Mouse (Mus musculus): ENCODE data around the gene Ulk4. TPM values are rescaled to one million over a fixed set of nuclear protein-coding genes. Genes with fewer than 3 reads are reported as not detected.

Ulk4 gene
- polyA plus RNA-seq, 1 experiment from 2014 or later = 23.2 TPM

- Histone ChIP-seq H3K27me3 (ENCODE audit: insufficient read depth, low read length) (no peaks in the 10 kb centered on the region), H3K36me3 (replicated peaks; ENCODE audit: insufficient read depth, low read length) (0 out of 2 replicates have a peak, but pooled peaks cover 3% of the 10 kb centered on the region), H3K27ac (ENCODE audit: low read depth) (no peak overlapping the region), H3K9me3 (ENCODE audit: low read length) (no peaks in the 10 kb centered on the region), H3K9ac (replicated peaks) (no peak overlapping the region), H3K4me1 (ENCODE audit: insufficient read depth) (peaks cover 37% of the 10 kb centered on the region), H3K4me2 (ENCODE audit: low read depth, low read length) (no peak overlapping the region), H3K4me3 (ENCODE audit: low read depth, low read length) (no peak overlapping the region)
- DNase-seq = no peak
- TF ChIP-seq CTCF (IDR thresholded peaks at IDR 0.05; ENCODE audit: low read depth) = peak; percentile 53
- no peak for TF ChIP-seq EP300 (IDR thresholded peaks at IDR 0.05; ENCODE audit: low read depth)
- 75% methylated on average over 7 of the region's 8 CpGs for WGBS (ENCODE audit: insufficient replicate concordance)
- no peak for ATAC-seq
These were observed 25.5 kb upstream of the Ulk4 start for GRCm38 (mm10) chr9:121302543-121302942.

- Histone ChIP-seq H3K27me3 (ENCODE audit: insufficient read depth, low read length) (peaks cover 7% of the 10 kb centered on the region; the same call in 1 of the 2 replicates), H3K9me3 (ENCODE audit: low read length) (no peaks in the 10 kb centered on the region), H3K4me1 (ENCODE audit: insufficient read depth) (peaks cover 41% of the 10 kb centered on the region), H3K4me3 (ENCODE audit: low read depth, low read length) (no peak overlapping the region), H3K27ac (ENCODE audit: low read depth) (no peak overlapping the region), H3K9ac (replicated peaks) (no peak overlapping the region), H3K36me3 (replicated peaks; ENCODE audit: insufficient read depth, low read length) (no peaks in the 10 kb centered on the region), H3K4me2 (ENCODE audit: low read depth, low read length) (peak overlapping the region; percentile 46)
- TF ChIP-seq EP300 (IDR thresholded peaks at IDR 0.05; ENCODE audit: low read depth) = no peak
- peak; percentile 35 for TF ChIP-seq CTCF (IDR thresholded peaks at IDR 0.05; ENCODE audit: low read depth)
- no peak for ATAC-seq
- no peak for DNase-seq
- 75% methylated on average over 22 of the region's 22 CpGs for WGBS (ENCODE audit: insufficient replicate concordance)
These were observed 24.3 kb upstream of the Ulk4 start for GRCm38 (mm10) chr9:121301041-121301920.

GRCm38 (mm10) chr9:121299976-121300570 is 23.1 kb upstream of the Ulk4 start:
- no peak overlapping the region for H3K4me3 ChIP-seq (ENCODE audit: low read depth, low read length)
- DNase-seq (no peak), ATAC-seq (no peak)
- no peaks in the 10 kb centered on the region for H3K9me3 ChIP-seq (ENCODE audit: low read length)
- H3K27ac ChIP-seq (ENCODE audit: low read depth) = no peak overlapping the region
- H3K27me3 ChIP-seq (ENCODE audit: insufficient read depth, low read length) = peaks cover 9% of the 10 kb centered on the region; the same call in 1 of the 2 replicates
- peaks cover 41% of the 10 kb centered on the region for H3K4me1 ChIP-seq (ENCODE audit: insufficient read depth)
- WGBS (ENCODE audit: insufficient replicate concordance) = 78% methylated on average over 19 of the region's 19 CpGs
- no peaks in the 10 kb centered on the region for H3K36me3 ChIP-seq (replicated peaks; ENCODE audit: insufficient read depth, low read length)
- H3K9ac ChIP-seq (replicated peaks) = no peak overlapping the region
- TF ChIP-seq CTCF (IDR thresholded peaks at IDR 0.05; ENCODE audit: low read depth) (no peak), EP300 (IDR thresholded peaks at IDR 0.05; ENCODE audit: low read depth) (no peak)
- H3K4me2 ChIP-seq (ENCODE audit: low read depth, low read length) = no peak overlapping the region; the same call in 1 of the 2 replicates

GRCm38 (mm10) chr9:121299223-121299755 is 22.3 kb upstream of the Ulk4 start:
- Histone ChIP-seq H3K4me3 (ENCODE audit: low read depth, low read length) (peak overlapping the region; percentile 82; the same call in 1 of the 2 replicates), H3K27me3 (ENCODE audit: insufficient read depth, low read length) (peaks cover 9% of the 10 kb centered on the region; the same call in 1 of the 2 replicates), H3K27ac (ENCODE audit: low read depth) (peak overlapping the region; percentile 86; the same call in 1 of the 2 replicates), H3K4me1 (ENCODE audit: insufficient read depth) (peaks cover 41% of the 10 kb centered on the region), H3K36me3 (replicated peaks; ENCODE audit: insufficient read depth, low read length) (no peaks in the 10 kb centered on the region), H3K9me3 (ENCODE audit: low read length) (no peaks in the 10 kb centered on the region), H3K4me2 (ENCODE audit: low read depth, low read length) (peak overlapping the region; percentile 93), H3K9ac (replicated peaks) (no peak overlapping the region; the same call in 1 of the 2 replicates)
- WGBS (ENCODE audit: insufficient replicate concordance) = 71% methylated on average over 9 of the region's 9 CpGs
- no peak for TF ChIP-seq EP300 (IDR thresholded peaks at IDR 0.05; ENCODE audit: low read depth)
- TF ChIP-seq CTCF (IDR thresholded peaks at IDR 0.05; ENCODE audit: low read depth) = no peak
- ATAC-seq (no peak), DNase-seq (no peak)

GRCm38 (mm10) chr9:121298411-121299091 is 21.6 kb upstream of the Ulk4 start:
- Histone ChIP-seq H3K9me3 (ENCODE audit: low read length) (no peaks in the 10 kb centered on the region), H3K4me1 (ENCODE audit: insufficient read depth) (peaks cover 41% of the 10 kb centered on the region), H3K36me3 (replicated peaks; ENCODE audit: insufficient read depth, low read length) (no peaks in the 10 kb centered on the region), H3K27me3 (ENCODE audit: insufficient read depth, low read length) (peaks cover 9% of the 10 kb centered on the region; the same call in 1 of the 2 replicates), H3K27ac (ENCODE audit: low read depth) (peak overlapping the region; percentile 86), H3K4me3 (ENCODE audit: low read depth, low read length) (peak overlapping the region; percentile 82), H3K9ac (replicated peaks) (peak overlapping the region; percentile 91), H3K4me2 (ENCODE audit: low read depth, low read length) (peak overlapping the region; percentile 93)
- ATAC-seq (no peak), DNase-seq (peak; percentile 53)
- TF ChIP-seq CTCF (IDR thresholded peaks at IDR 0.05; ENCODE audit: low read depth) (no peak), EP300 (IDR thresholded peaks at IDR 0.05; ENCODE audit: low read depth) (no peak)
- WGBS (ENCODE audit: insufficient replicate concordance) = 19% methylated on average over 15 of the region's 15 CpGs

All from liver, postnatal 0 days (tissue).